Mouse (Mus musculus) C2C12 (cell line): ENCODE measurements around the gene Med13l. TPM values are rescaled to one million over a fixed set of nuclear protein-coding genes. Genes with fewer than 3 reads are reported as not detected.
A peak's percentile ranks its signal among the peaks of the same experiment; 100 is the strongest.

Experiments
- H3K27me3 ChIP-seq: one replicate; pipeline ENCODE4 v1.6.1; 2011; ENCODE audit not compliant: control insufficient read depth, insufficient read depth, insufficient read length
- H3K36me3 ChIP-seq: one replicate; pipeline ENCODE4 v1.6.1; 2011; ENCODE audit not compliant: control insufficient read depth, insufficient read depth
- H3K4me3 ChIP-seq: one replicate; pipeline ENCODE4 v1.5.1; 2011; ENCODE audit warnings: mild to moderate bottlenecking, control low read depth; ENCODE audit not compliant: poor library complexity, insufficient read depth, severe bottlenecking
- H3K79me2 ChIP-seq: one replicate; pipeline ENCODE4 v1.6.1; 2011; ENCODE audit not compliant: control insufficient read depth, insufficient read depth
- H3K79me3 ChIP-seq: one replicate; pipeline ENCODE4 v1.6.1; 2011; ENCODE audit warnings: low read depth, control low read depth
- H3ac ChIP-seq: one replicate; pipeline ENCODE3; 2011; ENCODE audit warnings: low read depth; ENCODE audit not compliant: control insufficient read depth, insufficient read length
- CEBPB ChIP-seq: IDR thresholded peaks from one replicate; pipeline ENCODE4 v1.6.1; 2011; ENCODE audit warnings: low read depth, mild to moderate bottlenecking, control low read depth, moderate library complexity
- CTCF ChIP-seq: IDR thresholded peaks from one replicate; pipeline ENCODE4 v1.5.1; 2011; ENCODE audit not compliant: control insufficient read depth, insufficient read depth, insufficient read length
- FOSL1 ChIP-seq: IDR thresholded peaks from one replicate; pipeline ENCODE4 v1.8.0; 2011; ENCODE audit warnings: mild to moderate bottlenecking, low read length; ENCODE audit not compliant: poor library complexity, insufficient read depth, severe bottlenecking
- MAX ChIP-seq: IDR thresholded peaks from one replicate; pipeline ENCODE4 v1.6.1; 2011; ENCODE audit warnings: mild to moderate bottlenecking, control low read depth
- MYOD1 ChIP-seq: IDR thresholded peaks from one replicate; pipeline ENCODE4 v1.6.1; 2011; ENCODE audit warnings: low read depth; ENCODE audit not compliant: control insufficient read depth, insufficient read length
- MYOG ChIP-seq: IDR thresholded peaks from one replicate; pipeline ENCODE4 v1.6.1; 2011; ENCODE audit not compliant: control insufficient read depth, insufficient read length; ENCODE audit errors: extremely low read depth
- USF1 ChIP-seq: IDR thresholded peaks from one replicate; pipeline ENCODE4 v1.6.1; 2011; ENCODE audit warnings: low read depth, mild to moderate bottlenecking, control low read depth, moderate library complexity
- polyA plus RNA-seq: library from polyadenylated mRNA; unstranded; fragments of >200 nt; fragmentation: generic; extraction: Trizol; gene quantifications from one replicate; pipeline ENCODE4 v1.2.1, GENCODE M21; 2012; ENCODE audit warnings: missing spikeins

Med13l gene
- polyA plus RNA-seq, 1 experiment, result 6.7 TPM

DNA sequence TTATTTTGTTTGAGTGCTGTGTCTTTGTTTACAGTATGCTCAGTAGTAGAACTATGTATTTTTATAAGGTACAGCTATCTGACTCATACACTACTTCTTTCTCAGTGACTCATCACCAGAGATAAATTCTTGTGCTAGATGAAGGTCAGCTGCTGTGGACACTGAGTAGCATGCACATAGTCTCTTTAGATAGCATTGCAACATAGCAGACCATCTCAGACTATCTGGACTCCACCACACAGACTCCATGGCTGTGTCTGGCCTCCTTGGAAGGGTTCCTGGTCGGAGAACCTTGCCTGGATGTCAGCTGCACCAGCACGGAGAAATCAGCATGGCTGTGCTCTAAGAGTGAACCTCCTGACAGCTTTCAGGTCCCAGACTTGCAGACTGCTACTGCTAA is 99.2 kb downstream of the Med13l start:
- Histone ChIP-seq H3K79me3 (peaks cover 24% of the 10 kb centered on the region), H3K4me3 (no peak overlapping the region), H3K79me2 (peaks cover 88% of the 10 kb centered on the region), H3K36me3 (no peaks in the 10 kb centered on the region), H3K27me3 (no peaks in the 10 kb centered on the region), H3ac (no peak overlapping the region)
- TF ChIP-seq MAX (peak; percentile 16), CEBPB (peak; percentile 94), MYOD1 (no peak), MYOG (no peak), USF1 (peak; percentile 42), FOSL1 (peak; percentile 62), CTCF (no peak)

DNA sequence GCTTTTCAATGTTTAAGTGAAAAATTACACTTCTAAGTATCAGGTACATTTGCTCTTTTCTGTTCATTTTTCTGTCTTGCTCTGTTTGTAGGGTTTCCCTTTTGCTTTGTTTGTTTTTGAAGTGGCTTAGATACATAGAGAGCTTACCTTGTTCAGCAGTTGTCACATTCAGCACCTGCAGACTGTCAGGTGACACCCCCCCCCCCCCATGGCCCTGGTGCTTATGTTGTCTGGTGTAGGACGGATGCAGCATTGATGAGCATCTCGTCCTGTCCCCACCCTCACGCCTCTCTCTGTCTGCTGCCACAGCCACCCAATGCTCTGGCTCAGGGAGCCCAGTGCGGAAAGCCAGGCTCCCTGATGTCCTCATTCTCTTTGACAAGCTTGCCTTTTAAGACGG is 101.3 kb downstream of the Med13l start:
- TF ChIP-seq FOSL1 (no peak), MYOG (no peak), MAX (no peak), MYOD1 (no peak), USF1 (no peak), CEBPB (no peak), CTCF (no peak)
- Histone ChIP-seq H3K4me3 (no peak overlapping the region), H3K36me3 (no peaks in the 10 kb centered on the region), H3K79me2 (peaks cover 87% of the 10 kb centered on the region), H3K79me3 (peaks cover 23% of the 10 kb centered on the region), H3ac (no peak overlapping the region), H3K27me3 (no peaks in the 10 kb centered on the region)

DNA sequence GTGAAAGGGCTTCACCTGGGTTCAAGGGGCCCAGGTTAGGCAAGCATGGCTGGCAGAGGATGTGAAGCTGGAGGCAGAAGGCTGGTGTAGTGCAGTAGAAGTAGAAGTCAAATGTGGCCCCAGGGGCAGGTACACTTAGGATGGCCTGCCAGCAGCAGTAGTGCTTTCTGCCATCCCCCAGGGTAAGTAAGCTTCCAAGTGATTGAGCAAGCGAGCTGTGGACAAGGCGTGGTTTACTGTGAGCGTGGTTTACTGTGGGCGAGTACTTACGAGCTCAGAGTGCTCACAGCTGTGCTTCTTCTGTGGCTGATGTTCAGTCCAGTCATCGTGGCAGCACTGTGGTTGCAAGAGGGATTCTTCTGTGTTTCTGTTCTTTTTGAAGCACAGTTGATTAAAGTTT is 103.5 kb downstream of the Med13l start:
- Histone ChIP-seq H3K79me3 (peaks cover 31% of the 10 kb centered on the region), H3K79me2 (peaks cover 88% of the 10 kb centered on the region), H3ac (no peak overlapping the region), H3K36me3 (no peaks in the 10 kb centered on the region), H3K27me3 (no peaks in the 10 kb centered on the region), H3K4me3 (no peak overlapping the region)
- TF ChIP-seq MYOD1 (peak; percentile 47), FOSL1 (no peak), CEBPB (peak; percentile 87)

DNA sequence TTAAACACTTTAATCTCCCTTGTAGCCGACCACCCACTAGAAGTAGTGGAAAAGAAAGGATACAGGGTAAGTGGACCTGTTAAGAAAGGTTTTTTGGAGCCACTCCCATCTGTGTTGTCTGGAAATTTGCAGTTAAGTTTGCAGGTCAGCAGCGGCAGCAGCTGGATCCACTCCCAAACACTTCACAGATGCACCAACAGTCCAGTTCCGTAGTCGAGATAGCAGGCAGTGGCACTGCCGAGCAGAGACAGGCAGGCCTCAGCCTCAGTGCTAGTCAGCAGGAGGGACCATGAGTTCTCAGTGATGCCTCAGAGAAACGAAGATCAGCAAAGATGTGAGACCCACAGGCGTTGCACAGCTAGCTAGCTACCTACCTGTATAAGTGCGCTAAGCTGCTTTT is 104.5 kb downstream of the Med13l start:
- Histone ChIP-seq H3K79me2 (peaks cover 84% of the 10 kb centered on the region), H3K36me3 (no peaks in the 10 kb centered on the region), H3K27me3 (no peaks in the 10 kb centered on the region), H3K4me3 (no peak overlapping the region), H3K79me3 (peaks cover 31% of the 10 kb centered on the region), H3ac (no peak overlapping the region)
- TF ChIP-seq FOSL1 (no peak), MAX (no peak), MYOG (no peak), MYOD1 (no peak), CTCF (no peak), CEBPB (no peak), USF1 (no peak)

DNA sequence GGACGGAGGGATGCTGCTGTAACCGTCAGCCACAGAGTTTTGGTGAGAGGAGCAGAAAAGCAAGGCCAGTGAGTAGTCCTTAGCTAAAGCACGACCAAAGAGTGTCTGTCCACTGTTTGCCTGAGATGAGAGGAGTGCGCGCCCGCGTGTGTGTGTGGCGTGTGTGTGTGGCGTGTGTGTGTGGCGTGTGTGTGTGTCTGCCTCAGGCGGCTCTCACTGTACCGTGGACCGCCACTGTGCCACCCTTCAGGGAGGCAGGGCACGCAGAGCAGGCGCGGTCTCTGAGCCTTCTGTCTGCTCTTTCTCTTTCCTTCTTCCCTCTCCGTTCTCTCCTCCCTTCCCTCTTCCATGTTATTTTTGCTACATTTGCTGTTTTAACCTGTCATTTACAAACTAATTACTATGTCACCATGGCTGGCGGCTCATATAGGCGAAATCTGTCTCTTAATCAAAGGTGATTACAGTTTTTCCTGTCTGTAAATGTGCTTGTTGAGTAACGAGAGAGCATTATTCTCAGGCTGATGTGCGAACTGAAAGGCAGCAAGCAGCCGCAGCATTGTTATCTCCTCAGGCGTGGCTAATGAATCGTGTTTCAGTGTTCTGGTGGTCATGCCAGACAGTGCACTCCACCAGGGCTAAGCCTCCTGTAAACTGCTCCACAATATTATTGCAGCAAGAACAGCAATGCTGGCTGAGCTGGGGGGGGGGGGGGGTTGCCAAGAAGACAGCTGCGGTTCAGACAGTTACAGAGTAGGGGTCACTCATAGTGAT is 106.1 kb downstream of the Med13l start:
- H3K79me3 ChIP-seq, result peaks cover 16% of the 10 kb centered on the region
- peaks cover 68% of the 10 kb centered on the region for H3K79me2 ChIP-seq
- no peak overlapping the region for H3ac ChIP-seq
- no peaks in the 10 kb centered on the region for H3K36me3 ChIP-seq
- no peak overlapping the region for H3K4me3 ChIP-seq
- no peaks in the 10 kb centered on the region for H3K27me3 ChIP-seq
- TF ChIP-seq MYOG (no peak), USF1 (no peak), CEBPB (no peak), CTCF (no peak), MAX (no peak), FOSL1 (no peak), MYOD1 (no peak)

DNA sequence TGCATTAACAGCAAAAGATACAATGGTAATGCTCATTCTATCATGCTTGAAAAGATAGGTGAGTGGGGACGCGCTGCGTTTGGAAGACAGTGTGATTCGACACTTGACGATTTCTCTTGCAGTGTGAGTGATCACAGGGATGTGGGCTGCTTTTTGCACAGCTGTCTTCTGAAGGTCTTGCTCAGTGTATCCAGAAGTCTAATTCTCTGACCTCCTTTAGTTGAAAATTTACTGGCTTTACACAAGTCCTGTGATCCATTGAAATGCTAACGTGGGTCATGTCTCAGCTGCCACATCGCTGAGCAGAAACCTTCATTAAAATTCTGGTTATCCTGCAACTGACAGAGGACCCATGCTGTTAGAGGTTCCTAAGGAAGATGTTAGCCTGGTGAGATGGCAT is 107.4 kb downstream of the Med13l start:
- no peak overlapping the region for H3ac ChIP-seq
- no peaks in the 10 kb centered on the region for H3K27me3 ChIP-seq
- peaks cover 62% of the 10 kb centered on the region for H3K79me2 ChIP-seq
- H3K36me3 ChIP-seq, result no peaks in the 10 kb centered on the region
- peaks cover 15% of the 10 kb centered on the region for H3K79me3 ChIP-seq
- no peak overlapping the region for H3K4me3 ChIP-seq
- TF ChIP-seq FOSL1, result no peak
- no peak for TF ChIP-seq CTCF
- no peak for TF ChIP-seq USF1
- no peak for TF ChIP-seq CEBPB
- no peak for TF ChIP-seq MAX
- TF ChIP-seq MYOG, result no peak
- no peak for TF ChIP-seq MYOD1
